Mouse (Mus musculus): ENCODE data around the gene Reep6.

- TF ChIP-seq POLR2A (IDR thresholded peaks at IDR 0.05; ENCODE audit: low read depth, low read length) (no peak), CTCF (conservative IDR thresholded peaks at IDR 0.05; ENCODE audit: insufficient read depth, insufficient read length, low read depth, low read length) (no peak)
These were observed 7.8 kb upstream of the Reep6 start for GRCm38 (mm10) chr10:80321670-80322581.
